Mouse (Mus musculus): Measurements from ENCODE around the gene Prpf6. TPM values are rescaled to one million over a fixed set of nuclear protein-coding genes. Genes with fewer than 3 reads are reported as not detected.

The Prpf6 gene
- polyA plus RNA-seq, 1 experiment from 2014 or later: 59.9 TPM

DNA sequence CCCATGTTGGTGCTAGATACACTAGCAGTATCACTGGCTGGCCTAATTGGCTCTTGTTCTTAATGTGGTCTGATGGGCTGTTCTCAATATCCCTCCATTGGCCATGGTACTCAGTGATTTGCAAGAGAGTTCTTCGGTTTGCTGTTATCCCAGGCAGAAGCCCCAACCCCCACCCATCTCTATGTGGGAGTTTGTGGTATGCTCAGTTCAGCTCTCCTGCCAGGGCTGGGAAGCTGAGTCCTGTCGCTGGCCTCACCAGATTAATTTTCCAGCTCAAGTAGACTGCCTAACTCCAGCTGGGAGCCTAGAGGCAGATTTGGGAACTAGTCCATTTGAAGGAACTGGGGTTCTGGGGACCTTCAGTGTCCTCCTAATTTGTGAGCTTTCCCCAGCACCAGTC, 65.8 kb downstream of the Prpf6 start:
- H3K27ac ChIP-seq (replicated peaks; ENCODE audit: low read depth, low read length): no peak overlapping the region

GRCm38 (mm10) chr2:181658528-181658927, 66.9 kb downstream of the Prpf6 start:
- no peak for DNase-seq
- Histone ChIP-seq H3K9ac (replicated peaks; ENCODE audit: low read length) (no peak overlapping the region), H3K36me3 (ENCODE audit: control insufficient read depth, insufficient read depth, low read length) (peaks cover 38% of the 10 kb centered on the region), H3K4me1 (ENCODE audit: control insufficient read depth, insufficient read depth, low read length) (no peaks in the 10 kb centered on the region), H3K27ac (replicated peaks; ENCODE audit: low read depth, low read length) (no peak overlapping the region), H3K4me3 (replicated peaks; ENCODE audit: low read depth, low read length) (no peak overlapping the region), H3K4me2 (ENCODE audit: low read length) (no peak overlapping the region), H3K9me3 (ENCODE audit: control insufficient read depth, low read length) (no peaks in the 10 kb centered on the region), H3K27me3 (ENCODE audit: control insufficient read depth, insufficient read depth, low read length) (no peaks in the 10 kb centered on the region)
- no peak for ATAC-seq (ENCODE audit: low FRiP score, low TSS enrichment)
- WGBS: 84% methylated on average over 7 of the region's 7 CpGs

More for the DNA sequence above, 65.8 kb downstream of the Prpf6 start:
- no peaks in the 10 kb centered on the region for H3K9me3 ChIP-seq (ENCODE audit: control insufficient read depth, low read length)
- no peak overlapping the region for H3K4me2 ChIP-seq (ENCODE audit: low read length)
- peaks cover 49% of the 10 kb centered on the region for H3K36me3 ChIP-seq (ENCODE audit: control insufficient read depth, insufficient read depth, low read length)
- H3K4me1 ChIP-seq (ENCODE audit: control insufficient read depth, insufficient read depth, low read length): no peaks in the 10 kb centered on the region
- DNase-seq: no peak
- no peaks in the 10 kb centered on the region for H3K27me3 ChIP-seq (ENCODE audit: control insufficient read depth, insufficient read depth, low read length)
- ATAC-seq (ENCODE audit: low FRiP score, low TSS enrichment): no peak
- 73% methylated on average over 2 of the region's 2 CpGs for WGBS
- H3K4me3 ChIP-seq (replicated peaks; ENCODE audit: low read depth, low read length): no peak overlapping the region
- no peak overlapping the region for H3K9ac ChIP-seq (replicated peaks; ENCODE audit: low read length)

DNA sequence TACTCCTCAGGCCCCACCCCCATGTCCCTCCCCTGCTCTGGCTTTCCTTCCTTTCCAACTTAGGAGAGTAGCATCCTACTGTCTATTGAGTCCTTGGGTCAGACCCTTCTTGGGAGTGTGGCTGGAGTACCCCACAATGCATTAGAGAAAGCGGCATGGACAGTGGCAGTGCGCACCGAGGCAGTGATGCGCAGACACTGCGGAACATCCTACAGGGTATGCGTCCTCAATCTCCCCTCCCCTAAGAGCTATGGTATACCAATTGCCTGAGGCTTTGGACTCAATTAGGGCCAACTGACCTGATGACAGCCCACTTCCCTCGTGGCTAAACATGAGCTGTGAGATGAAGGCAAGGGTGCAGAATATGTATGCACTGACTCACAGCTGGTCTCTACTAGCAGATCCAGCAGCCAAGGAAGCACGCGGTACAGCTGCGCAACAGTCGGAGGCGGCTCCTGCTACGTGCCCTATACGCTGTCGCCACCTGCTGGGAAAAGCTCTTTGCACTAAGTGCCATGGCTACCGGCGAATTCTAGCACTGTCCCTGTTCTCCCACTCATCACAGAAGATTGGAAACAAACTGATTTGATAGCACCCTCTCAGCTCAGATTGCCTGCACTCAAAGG, 67.4 kb downstream of the Prpf6 start:
- H3K4me2 ChIP-seq (ENCODE audit: low read length): no peak overlapping the region
- DNase-seq: peak; percentile 50

GRCm38 (mm10) chr2:181659609-181660055, 68.0 kb downstream of the Prpf6 start:
- H3K9me3 ChIP-seq (ENCODE audit: control insufficient read depth, low read length): no peaks in the 10 kb centered on the region
- WGBS: 11% methylated on average over 9 of the region's 9 CpGs
- DNase-seq: peak; percentile 77
- no peak overlapping the region for H3K9ac ChIP-seq (replicated peaks; ENCODE audit: low read length)
- H3K27ac ChIP-seq (replicated peaks; ENCODE audit: low read depth, low read length): no peak overlapping the region
- H3K4me3 ChIP-seq (replicated peaks; ENCODE audit: low read depth, low read length): no peak overlapping the region
- ATAC-seq (ENCODE audit: low FRiP score, low TSS enrichment): peak; percentile 76
- H3K36me3 ChIP-seq (ENCODE audit: control insufficient read depth, insufficient read depth, low read length): peaks cover 27% of the 10 kb centered on the region
- no peaks in the 10 kb centered on the region for H3K27me3 ChIP-seq (ENCODE audit: control insufficient read depth, insufficient read depth, low read length)
- no peaks in the 10 kb centered on the region for H3K4me1 ChIP-seq (ENCODE audit: control insufficient read depth, insufficient read depth, low read length)
- no peak overlapping the region for H3K4me2 ChIP-seq (ENCODE audit: low read length)

More for the DNA sequence above, 67.4 kb downstream of the Prpf6 start:
- no peak for ATAC-seq (ENCODE audit: low FRiP score, low TSS enrichment)
- H3K27me3 ChIP-seq (ENCODE audit: control insufficient read depth, insufficient read depth, low read length): no peaks in the 10 kb centered on the region
- no peaks in the 10 kb centered on the region for H3K9me3 ChIP-seq (ENCODE audit: control insufficient read depth, low read length)
- no peak overlapping the region for H3K4me3 ChIP-seq (replicated peaks; ENCODE audit: low read depth, low read length)
- H3K36me3 ChIP-seq (ENCODE audit: control insufficient read depth, insufficient read depth, low read length): peaks cover 33% of the 10 kb centered on the region
- no peak overlapping the region for H3K27ac ChIP-seq (replicated peaks; ENCODE audit: low read depth, low read length)
- H3K9ac ChIP-seq (replicated peaks; ENCODE audit: low read length): no peak overlapping the region
- WGBS: 32% methylated on average over 17 of the region's 17 CpGs
- no peaks in the 10 kb centered on the region for H3K4me1 ChIP-seq (ENCODE audit: control insufficient read depth, insufficient read depth, low read length)

GRCm38 (mm10) chr2:181662620-181663297, 71.1 kb downstream of the Prpf6 start:
- Histone ChIP-seq H3K4me3 (replicated peaks; ENCODE audit: low read depth, low read length) (no peak overlapping the region), H3K27me3 (ENCODE audit: control insufficient read depth, insufficient read depth, low read length) (0 out of 2 replicates have a peak, but pooled peaks cover 2% of the 10 kb centered on the region), H3K9ac (replicated peaks; ENCODE audit: low read length) (no peak overlapping the region), H3K27ac (replicated peaks; ENCODE audit: low read depth, low read length) (no peak overlapping the region; the same call in 1 of the 2 replicates), H3K36me3 (ENCODE audit: control insufficient read depth, insufficient read depth, low read length) (no peaks in the 10 kb centered on the region), H3K4me1 (ENCODE audit: control insufficient read depth, insufficient read depth, low read length) (no peaks in the 10 kb centered on the region), H3K4me2 (ENCODE audit: low read length) (no peak overlapping the region), H3K9me3 (ENCODE audit: control insufficient read depth, low read length) (no peaks in the 10 kb centered on the region)
- ATAC-seq (ENCODE audit: low FRiP score, low TSS enrichment): no peak
- no peak for DNase-seq
- 85% methylated on average over 3 of the region's 3 CpGs for WGBS

DNA sequence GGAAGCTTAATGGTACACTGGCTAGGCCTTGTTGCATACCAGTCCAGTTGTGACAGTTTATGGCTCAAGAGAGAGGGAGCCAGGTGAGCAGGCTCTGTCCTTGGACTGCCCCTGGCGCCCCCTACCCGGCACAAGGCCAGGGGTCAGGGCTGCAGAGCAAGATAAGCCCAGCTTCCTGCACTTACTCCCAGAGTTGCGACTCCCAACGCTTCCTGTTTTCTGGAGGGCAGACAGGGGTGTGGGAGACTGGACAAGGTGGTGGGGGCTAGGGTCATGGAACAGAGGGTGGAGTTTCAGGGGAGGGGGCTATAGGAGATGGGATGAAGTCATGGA, 71.6 kb downstream of the Prpf6 start:
- Histone ChIP-seq H3K27me3 (ENCODE audit: control insufficient read depth, insufficient read depth, low read length) (0 out of 2 replicates have a peak, but pooled peaks cover 6% of the 10 kb centered on the region), H3K4me3 (replicated peaks; ENCODE audit: low read depth, low read length) (no peak overlapping the region), H3K9ac (replicated peaks; ENCODE audit: low read length) (no peak overlapping the region), H3K36me3 (ENCODE audit: control insufficient read depth, insufficient read depth, low read length) (no peaks in the 10 kb centered on the region), H3K4me2 (ENCODE audit: low read length) (no peak overlapping the region), H3K4me1 (ENCODE audit: control insufficient read depth, insufficient read depth, low read length) (no peaks in the 10 kb centered on the region), H3K9me3 (ENCODE audit: control insufficient read depth, low read length) (no peaks in the 10 kb centered on the region), H3K27ac (replicated peaks; ENCODE audit: low read depth, low read length) (no peak overlapping the region)
- no peak for ATAC-seq (ENCODE audit: low FRiP score, low TSS enrichment)
- 35% methylated on average over 4 of the region's 4 CpGs for WGBS
- no peak for DNase-seq

GRCm38 (mm10) chr2:181670285-181670912, 78.7 kb downstream of the Prpf6 start:
- Histone ChIP-seq H3K36me3 (ENCODE audit: control insufficient read depth, insufficient read depth, low read length) (no peaks in the 10 kb centered on the region), H3K4me2 (ENCODE audit: low read length) (peak overlapping the region; percentile 52), H3K27me3 (ENCODE audit: control insufficient read depth, insufficient read depth, low read length) (peaks cover 54% of the 10 kb centered on the region), H3K4me1 (ENCODE audit: control insufficient read depth, insufficient read depth, low read length) (0 out of 2 replicates have a peak, but pooled peaks cover 4% of the 10 kb centered on the region), H3K9me3 (ENCODE audit: control insufficient read depth, low read length) (no peaks in the 10 kb centered on the region), H3K27ac (replicated peaks; ENCODE audit: low read depth, low read length) (0 out of 2 replicates have a peak overlapping the region, but pooled peaks have one; percentile 13), H3K4me3 (replicated peaks; ENCODE audit: low read depth, low read length) (peak overlapping the region; percentile 28), H3K9ac (replicated peaks; ENCODE audit: low read length) (peak overlapping the region; percentile 10; the same call in 1 of the 2 replicates)
- no peak for ATAC-seq (ENCODE audit: low FRiP score, low TSS enrichment)
- no peak for DNase-seq
- 3% methylated on average over 56 of the region's 56 CpGs for WGBS

- H3K27ac ChIP-seq (replicated peaks; ENCODE audit: low read depth, low read length): no peak overlapping the region
- 1% methylated on average over 41 of the region's 41 CpGs for WGBS
- no peaks in the 10 kb centered on the region for H3K36me3 ChIP-seq (ENCODE audit: control insufficient read depth, insufficient read depth, low read length)
- DNase-seq (peak; percentile 42), ATAC-seq (ENCODE audit: low FRiP score, low TSS enrichment) (no peak)
- no peaks in the 10 kb centered on the region for H3K9me3 ChIP-seq (ENCODE audit: control insufficient read depth, low read length)
- peaks cover 54% of the 10 kb centered on the region for H3K27me3 ChIP-seq (ENCODE audit: control insufficient read depth, insufficient read depth, low read length)
- 0 out of 2 replicates have a peak, but pooled peaks cover 9% of the 10 kb centered on the region for H3K4me1 ChIP-seq (ENCODE audit: control insufficient read depth, insufficient read depth, low read length)
- peak overlapping the region; percentile 28 for H3K4me3 ChIP-seq (replicated peaks; ENCODE audit: low read depth, low read length)
- H3K9ac ChIP-seq (replicated peaks; ENCODE audit: low read length): peak overlapping the region; percentile 10; the same call in 1 of the 2 replicates
- peak overlapping the region; percentile 52 for H3K4me2 ChIP-seq (ENCODE audit: low read length)
These were observed 79.2 kb downstream of the Prpf6 start for GRCm38 (mm10) chr2:181670913-181671311.
